In the genomic region with DNA sequence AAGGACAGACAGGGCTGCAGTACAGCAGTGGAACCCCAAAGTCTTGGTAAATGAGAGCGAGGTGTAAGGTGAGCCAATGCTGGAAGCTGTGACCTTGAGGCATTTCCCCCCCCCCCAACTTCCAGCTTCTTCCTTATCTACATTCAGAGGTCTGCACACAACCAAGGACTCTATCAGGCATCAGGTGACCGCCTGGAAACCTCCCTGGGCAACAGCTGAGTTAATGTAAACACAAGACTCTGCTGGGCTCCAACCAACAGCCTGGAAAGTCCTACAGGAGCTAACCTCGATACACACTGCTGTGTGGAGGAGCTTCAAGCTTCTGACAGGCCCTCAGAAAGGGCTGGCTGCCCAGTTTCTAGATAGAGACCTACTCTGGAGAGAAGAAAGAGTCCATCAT, we compare ENCODE assay signal across 22 mouse cellular contexts.
DNase-seq lines count a peak whose midpoint lies in the region; ATAC-seq and TF ChIP-seq lines count a peak whose summit lies in the region.
"Had no signal": no experiment of that assay in that cellular context is flagged by ENCODE, and none has a peak within 500 bp of the region (broad histone marks: within the 10 kb centered on the region; RNA-seq: fewer than 3 reads in every experiment).

No protein-coding gene starts in this region.

- 0 out of 2 replicates have a peak, but pooled peaks have one; percentile 59 for ATAC-seq in intestine, embryonic 15.5 days
- no peak for ATAC-seq in intestine, postnatal 0 days
- peak; percentile 60 for ATAC-seq in intestine, embryonic 16.5 days
- ATAC-seq in stomach, embryonic 16.5 days (ENCODE audit: insufficient read depth, low FRiP score): 0 out of 2 replicates have a peak, but pooled peaks have one; percentile 39
- no peak for ATAC-seq in cerebellum, adult (ENCODE audit: insufficient number of reproducible peaks, low FRiP score, low TSS enrichment)
- ATAC-seq: activated CD4-positive, CD25-positive, alpha-beta regulatory T cell, adult 4 months; forebrain, embryonic 14.5 days; forebrain, postnatal 0 days had no signal

- H3K9me3 ChIP-seq in intestine, embryonic 15.5 days: no peaks in the 10 kb centered on the region
- H3K9me3 ChIP-seq in intestine, postnatal 0 days (ENCODE audit: control insufficient read depth): no peaks in the 10 kb centered on the region
- H3K9me3 ChIP-seq in intestine, embryonic 16.5 days (ENCODE audit: control insufficient read depth, low read length): no peaks in the 10 kb centered on the region
- no peaks in the 10 kb centered on the region for H3K9me3 ChIP-seq in stomach, embryonic 16.5 days (replicated peaks; ENCODE audit: control insufficient read depth, low read length)
- H3K9me3 ChIP-seq: embryonic facial prominence, embryonic 12.5 days; embryonic facial prominence, embryonic 15.5 days; hindbrain, embryonic 12.5 days; hindbrain, embryonic 15.5 days had no signal

- TF ChIP-seq CTCF in intestine, postnatal 0 days (IDR thresholded peaks at IDR 0.05; ENCODE audit: low read depth): no peak

- no peak overlapping the region for H3K4me3 ChIP-seq in intestine, embryonic 15.5 days (replicated peaks)
- H3K4me3 ChIP-seq in intestine, postnatal 0 days (ENCODE audit: low read depth, low read length): no peak overlapping the region
- H3K4me3 ChIP-seq in intestine, embryonic 16.5 days (ENCODE audit: low read length): no peak overlapping the region
- no peak overlapping the region for H3K4me3 ChIP-seq in stomach, embryonic 16.5 days (replicated peaks; ENCODE audit: low read length)
- H3K4me3 ChIP-seq: embryonic facial prominence, embryonic 12.5 days; embryonic facial prominence, embryonic 15.5 days; gastrocnemius, adult 2 months; hindbrain, embryonic 12.5 days; hindbrain, embryonic 15.5 days had no signal

- no peak overlapping the region for H3K4me2 ChIP-seq in intestine, embryonic 15.5 days (replicated peaks)
- H3K4me2 ChIP-seq in intestine, postnatal 0 days (replicated peaks; ENCODE audit: low read depth): no peak overlapping the region
- no peak overlapping the region for H3K4me2 ChIP-seq in intestine, embryonic 16.5 days (ENCODE audit: low read depth, low read length)
- no peak overlapping the region for H3K4me2 ChIP-seq in stomach, embryonic 16.5 days (ENCODE audit: low read depth, low read length)
- H3K4me2 ChIP-seq: embryonic facial prominence, embryonic 12.5 days; embryonic facial prominence, embryonic 15.5 days; heart, embryonic 11.5 days; hindbrain, embryonic 12.5 days; hindbrain, embryonic 15.5 days had no signal

- H3K36me3 ChIP-seq in intestine, embryonic 15.5 days: no peaks in the 10 kb centered on the region
- H3K36me3 ChIP-seq in intestine, postnatal 0 days (ENCODE audit: control insufficient read depth, insufficient read depth): no peaks in the 10 kb centered on the region
- no peaks in the 10 kb centered on the region for H3K36me3 ChIP-seq in intestine, embryonic 16.5 days (ENCODE audit: control insufficient read depth, insufficient read depth, low read length)
- H3K36me3 ChIP-seq in stomach, embryonic 16.5 days (ENCODE audit: control insufficient read depth, insufficient read depth, low read length): no peaks in the 10 kb centered on the region
- H3K36me3 ChIP-seq: embryonic facial prominence, embryonic 12.5 days; embryonic facial prominence, embryonic 15.5 days; hindbrain, embryonic 12.5 days; hindbrain, embryonic 15.5 days had no signal

- 24% methylated on average over 3 of the region's 3 CpGs for WGBS in intestine, embryonic 15.5 days
- 14% methylated on average over 3 of the region's 3 CpGs for WGBS in intestine, postnatal 0 days
- WGBS in intestine, embryonic 16.5 days: 24% methylated on average over 3 of the region's 3 CpGs
- WGBS in stomach, embryonic 16.5 days: 20% methylated on average over 3 of the region's 3 CpGs

- no peaks in the 10 kb centered on the region for H3K4me1 ChIP-seq in intestine, embryonic 15.5 days (replicated peaks)
- no peaks in the 10 kb centered on the region for H3K4me1 ChIP-seq in intestine, postnatal 0 days (replicated peaks; ENCODE audit: control insufficient read depth, insufficient read depth, low read length)
- 0 out of 2 replicates have a peak, but pooled peaks cover 5% of the 10 kb centered on the region for H3K4me1 ChIP-seq in intestine, embryonic 16.5 days (ENCODE audit: control insufficient read depth, insufficient read depth, low read length)
- no peaks in the 10 kb centered on the region for H3K4me1 ChIP-seq in stomach, embryonic 16.5 days (ENCODE audit: control insufficient read depth, insufficient read depth, low read length)
- H3K4me1 ChIP-seq: embryonic facial prominence, embryonic 12.5 days; embryonic facial prominence, embryonic 15.5 days had no signal

- no peak for DNase-seq in layer of hippocampus, adult 9-11 months
- DNase-seq: adrenal gland, adult 8-10 months; adrenal gland, postnatal 25 days; cerebellum, adult 18-20 months; cerebellum, adult 9-10 months; cerebellum, postnatal 14 days; forebrain, postnatal 0 days; gastrocnemius, adult 2 months; gastrocnemius, postnatal 14 days; heart, adult 11 months had no signal

- no peak overlapping the region for H3K27ac ChIP-seq in intestine, embryonic 15.5 days
- H3K27ac ChIP-seq in intestine, postnatal 0 days (ENCODE audit: low read depth, low read length): no peak overlapping the region
- no peak overlapping the region for H3K27ac ChIP-seq in intestine, embryonic 16.5 days (ENCODE audit: low read length)
- no peak overlapping the region for H3K27ac ChIP-seq in stomach, embryonic 16.5 days (ENCODE audit: low read length)
- H3K27ac ChIP-seq: embryonic facial prominence, embryonic 12.5 days; embryonic facial prominence, embryonic 15.5 days; gastrocnemius, adult 2 months; hindbrain, embryonic 12.5 days; hindbrain, embryonic 15.5 days had no signal

- H3K27me3 ChIP-seq in intestine, embryonic 15.5 days (replicated peaks): no peaks in the 10 kb centered on the region
- no peaks in the 10 kb centered on the region for H3K27me3 ChIP-seq in intestine, postnatal 0 days (replicated peaks; ENCODE audit: control insufficient read depth, insufficient read depth, low read length)
- peaks cover 2% of the 10 kb centered on the region; the same call in 1 of the 2 replicates for H3K27me3 ChIP-seq in intestine, embryonic 16.5 days (replicated peaks; ENCODE audit: control insufficient read depth, insufficient read depth, low read length)
- no peaks in the 10 kb centered on the region for H3K27me3 ChIP-seq in stomach, embryonic 16.5 days (ENCODE audit: control insufficient read depth, insufficient read depth, low read length)
- H3K27me3 ChIP-seq: embryonic facial prominence, embryonic 12.5 days; embryonic facial prominence, embryonic 15.5 days; hindbrain, embryonic 15.5 days had no signal

- no peak overlapping the region for H3K9ac ChIP-seq in intestine, embryonic 15.5 days
- H3K9ac ChIP-seq in intestine, postnatal 0 days (ENCODE audit: low read depth, low read length): no peak overlapping the region
- H3K9ac ChIP-seq in intestine, embryonic 16.5 days (ENCODE audit: low read depth, low read length): no peak overlapping the region
- no peak overlapping the region for H3K9ac ChIP-seq in stomach, embryonic 16.5 days (ENCODE audit: low read length)
- H3K9ac ChIP-seq: embryonic facial prominence, embryonic 12.5 days; embryonic facial prominence, embryonic 15.5 days; forebrain, postnatal 0 days; hindbrain, embryonic 12.5 days; hindbrain, embryonic 15.5 days had no signal

Comparison
In these comparisons a context has a peak if more than half of its experiments do, and no peak if none do; other contexts are left out.
1. ATAC-seq: peak in intestine, embryonic 15.5 days (single experiment), intestine, embryonic 16.5 days (single experiment) and stomach, embryonic 16.5 days (single experiment); none in intestine, postnatal 0 days (single experiment) and cerebellum, adult (single experiment).